ENCODE assay signal across 18 mouse cellular contexts in the genomic region with DNA sequence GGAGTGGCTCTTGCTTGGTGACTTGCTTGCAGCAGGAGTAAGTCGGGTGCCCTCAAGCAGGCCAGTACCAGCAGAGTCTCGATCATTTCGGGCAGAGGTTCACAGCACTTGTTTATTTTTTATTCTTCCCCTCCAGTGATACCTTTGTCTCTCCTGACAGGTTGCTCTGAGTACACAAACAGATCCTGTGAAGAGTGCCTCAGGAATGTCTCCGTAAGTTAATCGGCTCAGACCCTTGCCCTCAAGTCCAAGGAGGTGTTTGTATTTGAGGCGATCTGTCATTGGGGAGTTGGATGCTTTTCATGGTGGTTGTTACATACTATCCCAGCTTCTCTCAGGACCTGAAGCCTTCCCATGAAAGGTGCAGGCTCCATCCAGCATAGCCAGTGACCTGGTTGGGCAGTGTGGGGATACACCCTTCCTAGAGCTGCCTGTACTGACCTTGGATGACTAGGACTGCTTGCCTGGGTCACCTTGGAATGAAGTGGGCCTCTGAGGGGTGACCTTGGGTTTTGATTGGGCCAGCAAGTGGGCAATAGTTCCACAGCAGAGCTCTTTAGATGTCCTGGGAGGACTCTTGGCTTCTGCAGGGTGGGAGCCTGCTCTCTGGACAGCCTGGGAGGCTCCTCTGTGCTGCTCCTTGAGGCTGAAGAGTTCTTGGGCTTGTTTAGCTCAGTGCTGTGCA. TPM values are rescaled to one million over a fixed set of nuclear protein-coding genes. Genes with fewer than 3 reads are reported as not detected.
A peak's percentile ranks its signal among the peaks of the same experiment; 100 is the strongest.
DNase-seq lines count a peak whose midpoint lies in the region; ATAC-seq and TF ChIP-seq lines count a peak whose summit lies in the region.
"Had no signal": no experiment of that assay in that cellular context is flagged by ENCODE, and none has a peak within 500 bp of the region (broad histone marks: within the 10 kb centered on the region; RNA-seq: fewer than 3 reads in every experiment).

No protein-coding gene starts in this region.

- H3K27me3 ChIP-seq in intestine, embryonic 15.5 days (replicated peaks): no peaks in the 10 kb centered on the region
- H3K27me3 ChIP-seq in kidney, postnatal 0 days (ENCODE audit: insufficient read depth, low read length): no peaks in the 10 kb centered on the region
- H3K27me3 ChIP-seq: heart, embryonic 15.5 days had no signal

- peaks cover 51% of the 10 kb centered on the region for H3K4me1 ChIP-seq in intestine, embryonic 15.5 days (replicated peaks)
- peaks cover 21% of the 10 kb centered on the region; the same call in 1 of the 2 replicates for H3K4me1 ChIP-seq in kidney, postnatal 0 days (replicated peaks; ENCODE audit: insufficient read depth, low read length)

- no peaks in the 10 kb centered on the region for H3K9me3 ChIP-seq in intestine, embryonic 15.5 days
- H3K9me3 ChIP-seq in kidney, postnatal 0 days (replicated peaks; ENCODE audit: low read length): no peaks in the 10 kb centered on the region
- H3K9me3 ChIP-seq: heart, embryonic 15.5 days had no signal

- ATAC-seq in intestine, embryonic 15.5 days: no peak
- ATAC-seq in kidney, postnatal 0 days (replicated peaks; ENCODE audit: low FRiP score, low read depth): no peak
- ATAC-seq: forebrain, postnatal 0 days; hindbrain, postnatal 0 days had no signal

- intact Hi-C loops in gastrocnemius, adult 2 months (cut with DNase I): loop anchor here (2.0 to 10.0 kb wide), 2 partner anchors 16 to 172 kb away; partner anchors contain the start of gene Adarb1

- H3K36me3 ChIP-seq in intestine, embryonic 15.5 days: peaks cover 11% of the 10 kb centered on the region
- peaks cover 13% of the 10 kb centered on the region; the same call in 1 of the 2 replicates for H3K36me3 ChIP-seq in kidney, postnatal 0 days (ENCODE audit: insufficient read depth, low read length)

- 72% methylated on average over 6 of the region's 6 CpGs for WGBS in intestine, embryonic 15.5 days
- 75% methylated on average over 6 of the region's 6 CpGs for WGBS in kidney, postnatal 0 days

- H3K4me3 ChIP-seq in gastrocnemius, adult 2 months: no peak overlapping the region
- no peak overlapping the region for H3K4me3 ChIP-seq in layer of hippocampus, adult 2 months
- H3K4me3 ChIP-seq in intestine, embryonic 15.5 days (replicated peaks): no peak overlapping the region
- H3K4me3 ChIP-seq in kidney, postnatal 0 days (replicated peaks; ENCODE audit: low read depth, low read length): no peak overlapping the region
- H3K4me3 ChIP-seq: heart, embryonic 15.5 days had no signal

- peak overlapping the region; percentile 26; the same call in 1 of the 2 replicates for H3K4me2 ChIP-seq in intestine, embryonic 15.5 days (replicated peaks)
- H3K4me2 ChIP-seq in kidney, postnatal 0 days (ENCODE audit: low read length): no peak overlapping the region
- H3K4me2 ChIP-seq: heart, embryonic 15.5 days had no signal

- no peak for DNase-seq in gastrocnemius, adult 2 months
- DNase-seq in gastrocnemius, postnatal 10 days: no peak
- DNase-seq in layer of hippocampus, adult 2 months (ENCODE audit: low spot score in 2 of 2): no peak
- no peak for DNase-seq in layer of hippocampus, postnatal 10 days (ENCODE audit: low spot score in 2 of 2)
- no peak for DNase-seq in kidney, postnatal 0 days (ENCODE audit: low spot score)
- no peak for DNase-seq in frontal cortex, postnatal 10 days (ENCODE audit: low spot score in 2 of 2)
- DNase-seq: cerebellum, adult 18-20 months; forebrain, postnatal 0 days; gastrocnemius, postnatal 36 days; layer of hippocampus, adult 9-11 months; thymus, adult 2 months had no signal

- no peak overlapping the region for H3K9ac ChIP-seq in intestine, embryonic 15.5 days
- no peak overlapping the region for H3K9ac ChIP-seq in kidney, postnatal 0 days (ENCODE audit: low read depth, low read length)
- H3K9ac ChIP-seq: forebrain, postnatal 0 days; heart, embryonic 15.5 days had no signal

- H3K27ac ChIP-seq in gastrocnemius, adult 2 months: peak overlapping the region; percentile 58
- peak overlapping the region; percentile 62 for H3K27ac ChIP-seq in layer of hippocampus, adult 2 months
- 0 out of 2 replicates have a peak overlapping the region, but pooled peaks have one; percentile 27 for H3K27ac ChIP-seq in intestine, embryonic 15.5 days
- peak overlapping the region; percentile 43; the same call in 1 of the 2 replicates for H3K27ac ChIP-seq in kidney, postnatal 0 days
- H3K27ac ChIP-seq: heart, embryonic 15.5 days; hindbrain, postnatal 0 days; macrophage had no signal

- TF ChIP-seq CTCF in gastrocnemius, adult 2 months (IDR thresholded peaks at IDR 0.05): no peak
- TF ChIP-seq CTCF in layer of hippocampus, adult 2 months (conservative IDR thresholded peaks at IDR 0.05): no peak
- no peak for TF ChIP-seq CTCF in kidney, postnatal 0 days (IDR thresholded peaks at IDR 0.05; ENCODE audit: low read depth)

RNA-seq across cellular contexts. Expression of gene Pttg1ip, which starts 5.7 kb away (rescaled TPM):
- 10 to 100 TPM; 30.5 to 36.5 TPM for total RNA-seq in gastrocnemius, adult 2 months (2021)
- total RNA-seq in gastrocnemius, postnatal 10 days (2021): 10 to 100 TPM; 70.2 to 71.3 TPM
- total RNA-seq in layer of hippocampus, adult 2 months (2021): 10 to 100 TPM; 76.9 to 77.5 TPM
- total RNA-seq in layer of hippocampus, postnatal 10 days (2021): 10 to 100 TPM; 71.6 to 82.0 TPM
- 146 and 156 TPM in 2 replicates for polyA plus RNA-seq in intestine, embryonic 15.5 days (2015; fragmentation: Nextera tagmentation; extraction: Ambion mirVana)
- polyA plus RNA-seq in kidney, postnatal 0 days (2015; fragmentation: Nextera tagmentation; extraction: Ambion mirVana): 210 and 216 TPM in 2 replicates

RNA-seq across cellular contexts. Expression of gene Sumo3, which starts 18.7 kb away (rescaled TPM):
- total RNA-seq in gastrocnemius, adult 2 months (2021): 10 to 100 TPM; 43.5 to 44.5 TPM
- 10 to 100 TPM; 64.5 to 65.3 TPM for total RNA-seq in gastrocnemius, postnatal 10 days (2021)
- 100 to 1,000 TPM; 131 to 138 TPM for total RNA-seq in layer of hippocampus, adult 2 months (2021)
- 100 to 1,000 TPM; 129 to 156 TPM for total RNA-seq in layer of hippocampus, postnatal 10 days (2021)
- 338 and 345 TPM in 2 replicates for polyA plus RNA-seq in intestine, embryonic 15.5 days (2015; fragmentation: Nextera tagmentation; extraction: Ambion mirVana)
- polyA plus RNA-seq in kidney, postnatal 0 days (2015; fragmentation: Nextera tagmentation; extraction: Ambion mirVana): 313 and 335 TPM in 2 replicates

RNA-seq across cellular contexts. Expression of gene Gm49325, which starts 18.8 kb away (rescaled TPM):
- 1 to 10 TPM; 8.4 to 8.6 TPM for total RNA-seq in gastrocnemius, adult 2 months (2021)
- 10 to 100 TPM in 1 of 2 experiments, 1 to 10 TPM in 1; 10.0 to 11.4 TPM for total RNA-seq in gastrocnemius, postnatal 10 days (2021)
- 10 to 100 TPM; 18.3 to 27.0 TPM for total RNA-seq in layer of hippocampus, adult 2 months (2021)
- 10 to 100 TPM; 17.9 to 34.8 TPM for total RNA-seq in layer of hippocampus, postnatal 10 days (2021)
- 4.1 and 5.4 TPM in 2 replicates for polyA plus RNA-seq in intestine, embryonic 15.5 days (2015; fragmentation: Nextera tagmentation; extraction: Ambion mirVana)
- 13.1 and 15.2 TPM in 2 replicates for polyA plus RNA-seq in kidney, postnatal 0 days (2015; fragmentation: Nextera tagmentation; extraction: Ambion mirVana)
- total RNA-seq: forebrain, postnatal 0 days; hindbrain, postnatal 0 days; neutrophil, adult 5-6 weeks had no signal
- polyA plus RNA-seq: brain, embryonic 14.5 days; liver, embryonic 16.5 days; thymus, adult 2 months had no signal

RNA-seq across cellular contexts. Expression of gene Ube2g2, which starts 34.8 kb away (rescaled TPM):
- 10 to 100 TPM; 95.4 to 100.0 TPM for total RNA-seq in gastrocnemius, adult 2 months (2021)
- 10 to 100 TPM; 81.3 to 85.4 TPM for total RNA-seq in gastrocnemius, postnatal 10 days (2021)
- 10 to 100 TPM; 81.6 to 95.4 TPM for total RNA-seq in layer of hippocampus, adult 2 months (2021)
- total RNA-seq in layer of hippocampus, postnatal 10 days (2021): 10 to 100 TPM; 46.6 to 54.3 TPM
- polyA plus RNA-seq in intestine, embryonic 15.5 days (2015; fragmentation: Nextera tagmentation; extraction: Ambion mirVana): 65.0 and 70.3 TPM in 2 replicates
- 51.4 and 53.5 TPM in 2 replicates for polyA plus RNA-seq in kidney, postnatal 0 days (2015; fragmentation: Nextera tagmentation; extraction: Ambion mirVana)

RNA-seq across cellular contexts. Expression of gene Itgb2, which starts 57.2 kb away (rescaled TPM):
- total RNA-seq in gastrocnemius, adult 2 months (2021): 1 to 10 TPM in 1 of 2 experiments, under 1 TPM in 1; 0.92 to 1.8 TPM
- 1 to 10 TPM; 2.1 to 4.5 TPM for total RNA-seq in gastrocnemius, postnatal 10 days (2021)
- total RNA-seq in layer of hippocampus, adult 2 months (2021): 1 to 10 TPM; 3.3 to 4.6 TPM
- total RNA-seq in layer of hippocampus, postnatal 10 days (2021): 1 to 10 TPM; 3.5 to 3.8 TPM
- polyA plus RNA-seq in intestine, embryonic 15.5 days (2015; fragmentation: Nextera tagmentation; extraction: Ambion mirVana): 3.2 and 3.7 TPM in 2 replicates
- 1.4 and 1.6 TPM in 2 replicates for polyA plus RNA-seq in kidney, postnatal 0 days (2015; fragmentation: Nextera tagmentation; extraction: Ambion mirVana)
